Mouse (Mus musculus): ENCODE measurements around the gene Igdcc4. TPM values are rescaled to one million over a fixed set of nuclear protein-coding genes. Genes with fewer than 3 reads are reported as not detected.

The Igdcc4 gene
- polyA plus RNA-seq, 1 experiment: 0.08 TPM

DNA sequence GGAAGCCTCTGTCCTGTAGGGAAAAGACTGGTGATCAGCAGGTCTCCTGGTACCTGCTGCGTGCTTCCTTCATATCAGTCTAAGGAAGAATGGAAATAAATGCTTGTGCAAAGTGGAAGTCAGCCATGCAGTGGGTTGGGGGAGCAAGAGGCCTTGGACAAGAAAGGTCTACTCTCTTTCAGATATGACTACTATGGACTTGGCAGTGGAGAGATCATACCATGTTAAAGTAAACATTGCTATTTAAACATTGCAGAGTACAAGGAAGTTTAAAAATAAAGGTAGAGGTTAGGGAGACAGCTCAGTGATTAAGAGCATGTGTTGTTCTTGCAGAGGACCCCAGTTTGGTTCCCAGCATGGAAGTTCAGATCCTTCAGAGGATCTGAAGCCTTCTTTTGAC is 6.6 kb downstream of the Igdcc4 start:
- Histone ChIP-seq H3K4me3 (replicated peaks) (no peak overlapping the region), H3K36me3 (replicated peaks; ENCODE audit: low read length) (no peaks in the 10 kb centered on the region), H3K9me3 (no peaks in the 10 kb centered on the region), H3K4me1 (peaks cover 5% of the 10 kb centered on the region; the same call in 1 of the 2 replicates), H3K27me3 (replicated peaks) (peaks cover 79% of the 10 kb centered on the region)
- TF ChIP-seq FLI1 (IDR thresholded peaks at IDR 0.05; ENCODE audit: low read length) (no peak), GATA1 (IDR thresholded peaks at IDR 0.05; ENCODE audit: borderline replicate concordance, low read length) (no peak)

- Histone ChIP-seq H3K4me1 (peaks cover 15% of the 10 kb centered on the region), H3K27me3 (replicated peaks) (peaks cover 79% of the 10 kb centered on the region), H3K36me3 (replicated peaks; ENCODE audit: low read length) (no peaks in the 10 kb centered on the region), H3K4me3 (replicated peaks) (no peak overlapping the region), H3K9me3 (peaks cover 9% of the 10 kb centered on the region)
- TF ChIP-seq FLI1 (IDR thresholded peaks at IDR 0.05; ENCODE audit: low read length): no peak
- TF ChIP-seq GATA1 (IDR thresholded peaks at IDR 0.05; ENCODE audit: borderline replicate concordance, low read length): no peak
Measured at GRCm38 (mm10) chr9:65109132-65110072, 8.1 kb downstream of the Igdcc4 start.

GRCm38 (mm10) chr9:65111698-65112097 is 10.4 kb downstream of the Igdcc4 start:
- H3K27me3 ChIP-seq (replicated peaks): peaks cover 85% of the 10 kb centered on the region
- peaks cover 9% of the 10 kb centered on the region for H3K9me3 ChIP-seq
- H3K4me1 ChIP-seq: peaks cover 15% of the 10 kb centered on the region
- TF ChIP-seq GATA1 (IDR thresholded peaks at IDR 0.05; ENCODE audit: borderline replicate concordance, low read length) (no peak), FLI1 (IDR thresholded peaks at IDR 0.05; ENCODE audit: low read length) (no peak)
- no peaks in the 10 kb centered on the region for H3K36me3 ChIP-seq (replicated peaks; ENCODE audit: low read length)
- H3K4me3 ChIP-seq (replicated peaks): no peak overlapping the region

DNA sequence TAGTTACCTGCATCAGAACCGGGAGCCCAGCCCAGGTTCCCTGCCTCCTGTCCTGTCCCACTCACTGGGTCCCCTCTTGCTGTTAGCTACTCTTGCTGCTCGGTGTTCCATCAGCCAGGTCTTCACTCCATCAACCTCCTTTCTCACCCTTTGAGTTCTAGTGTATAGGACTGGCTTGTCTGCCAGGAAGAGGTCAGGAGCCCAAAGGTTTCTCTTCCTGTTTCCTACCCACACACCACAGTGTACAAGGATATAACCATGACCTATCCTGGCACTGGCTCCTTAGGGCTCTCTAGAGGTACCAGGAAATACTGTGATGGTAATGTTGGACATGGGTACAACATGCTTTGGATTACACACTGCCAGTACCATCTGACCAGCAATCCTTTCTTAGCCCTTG is 12.4 kb downstream of the Igdcc4 start:
- peak overlapping the region; percentile 2 for H3K4me3 ChIP-seq (replicated peaks)
- peaks cover 15% of the 10 kb centered on the region for H3K4me1 ChIP-seq
- no peaks in the 10 kb centered on the region for H3K36me3 ChIP-seq (replicated peaks; ENCODE audit: low read length)
- H3K9me3 ChIP-seq: peaks cover 9% of the 10 kb centered on the region
- TF ChIP-seq GATA1 (IDR thresholded peaks at IDR 0.05; ENCODE audit: borderline replicate concordance, low read length): no peak
- H3K27me3 ChIP-seq (replicated peaks): peaks cover 83% of the 10 kb centered on the region

- Histone ChIP-seq H3K36me3 (replicated peaks; ENCODE audit: low read length) (no peaks in the 10 kb centered on the region), H3K27me3 (replicated peaks) (peaks cover 80% of the 10 kb centered on the region), H3K4me1 (peaks cover 12% of the 10 kb centered on the region; the same call in 1 of the 2 replicates), H3K4me3 (replicated peaks) (no peak overlapping the region), H3K9me3 (peaks cover 9% of the 10 kb centered on the region)
- no peak for TF ChIP-seq FLI1 (IDR thresholded peaks at IDR 0.05; ENCODE audit: low read length)
- TF ChIP-seq GATA1 (IDR thresholded peaks at IDR 0.05; ENCODE audit: borderline replicate concordance, low read length): no peak
Measured at GRCm38 (mm10) chr9:65115891-65116290, 14.6 kb downstream of the Igdcc4 start.

GRCm38 (mm10) chr9:65117516-65117915 is 16.2 kb downstream of the Igdcc4 start:
- Histone ChIP-seq H3K36me3 (replicated peaks; ENCODE audit: low read length) (no peaks in the 10 kb centered on the region), H3K27me3 (replicated peaks) (peaks cover 81% of the 10 kb centered on the region), H3K4me3 (replicated peaks) (no peak overlapping the region), H3K4me1 (peaks cover 25% of the 10 kb centered on the region), H3K9me3 (peaks cover 9% of the 10 kb centered on the region)
- no peak for TF ChIP-seq FLI1 (IDR thresholded peaks at IDR 0.05; ENCODE audit: low read length)

GRCm38 (mm10) chr9:65120935-65121334 is 19.6 kb downstream of the Igdcc4 start:
- no peak overlapping the region for H3K4me3 ChIP-seq (replicated peaks)
- H3K4me1 ChIP-seq: peaks cover 26% of the 10 kb centered on the region
- no peaks in the 10 kb centered on the region for H3K36me3 ChIP-seq (replicated peaks; ENCODE audit: low read length)
- no peaks in the 10 kb centered on the region for H3K9me3 ChIP-seq
- TF ChIP-seq GATA1 (IDR thresholded peaks at IDR 0.05; ENCODE audit: borderline replicate concordance, low read length) (no peak), FLI1 (IDR thresholded peaks at IDR 0.05; ENCODE audit: low read length) (no peak)
- H3K27me3 ChIP-seq (replicated peaks): peaks cover 83% of the 10 kb centered on the region

DNA sequence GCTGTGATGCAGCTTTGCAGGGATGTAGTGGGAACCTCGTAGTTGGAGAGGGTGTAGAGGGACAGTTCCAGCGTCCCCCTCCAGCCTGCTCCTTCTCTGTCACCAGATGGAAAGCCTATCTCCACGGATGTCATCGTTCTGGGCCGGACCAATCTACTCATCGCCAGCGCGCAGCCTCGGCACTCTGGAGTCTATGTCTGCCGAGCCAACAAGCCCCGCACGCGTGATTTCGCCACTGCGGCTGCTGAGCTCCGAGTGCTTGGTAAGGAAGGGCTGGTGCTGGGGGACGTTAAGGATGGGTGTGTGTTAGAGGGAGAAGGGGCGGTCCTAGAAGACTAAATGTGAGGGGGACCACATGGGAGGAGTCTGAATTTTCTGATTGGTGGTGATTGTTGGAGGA is 21.3 kb downstream of the Igdcc4 start:
- Histone ChIP-seq H3K36me3 (replicated peaks; ENCODE audit: low read length) (no peaks in the 10 kb centered on the region), H3K27me3 (replicated peaks) (peaks cover 89% of the 10 kb centered on the region), H3K9me3 (no peaks in the 10 kb centered on the region), H3K4me1 (peaks cover 26% of the 10 kb centered on the region), H3K4me3 (replicated peaks) (peak overlapping the region; percentile 60)
- no peak for TF ChIP-seq GATA1 (IDR thresholded peaks at IDR 0.05; ENCODE audit: borderline replicate concordance, low read length)
- no peak for TF ChIP-seq FLI1 (IDR thresholded peaks at IDR 0.05; ENCODE audit: low read length)

DNA sequence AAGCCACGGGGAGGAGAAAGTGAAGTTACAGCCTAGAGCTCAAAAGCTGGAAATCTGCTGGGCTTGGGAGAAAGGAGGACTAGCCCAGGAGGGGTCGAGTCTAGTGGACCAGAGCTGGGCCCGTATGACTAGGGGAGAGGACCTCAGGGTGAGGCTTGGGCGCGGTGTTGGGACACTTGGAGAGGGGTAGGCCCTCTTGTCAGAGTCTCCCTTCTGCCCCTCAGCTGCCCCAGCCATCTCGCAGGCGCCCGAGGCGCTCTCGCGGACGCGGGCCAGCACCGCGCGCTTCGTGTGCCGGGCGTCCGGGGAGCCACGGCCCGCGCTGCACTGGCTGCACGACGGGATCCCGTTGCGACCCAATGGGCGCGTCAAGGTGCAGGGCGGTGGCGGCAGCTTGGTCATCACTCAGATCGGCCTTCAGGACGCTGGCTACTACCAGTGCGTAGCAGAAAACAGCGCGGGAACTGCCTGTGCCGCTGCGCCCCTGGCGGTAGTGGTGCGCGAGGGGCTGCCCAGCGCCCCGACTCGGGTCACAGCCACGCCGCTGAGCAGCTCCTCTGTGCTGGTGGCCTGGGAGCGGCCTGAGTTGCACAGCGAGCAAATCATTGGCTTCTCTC is 22.4 kb downstream of the Igdcc4 start:
- Histone ChIP-seq H3K4me1 (peaks cover 35% of the 10 kb centered on the region), H3K9me3 (no peaks in the 10 kb centered on the region), H3K27me3 (replicated peaks) (peaks cover 85% of the 10 kb centered on the region), H3K4me3 (replicated peaks) (peak overlapping the region; percentile 89), H3K36me3 (replicated peaks; ENCODE audit: low read length) (no peaks in the 10 kb centered on the region)
- TF ChIP-seq GATA1 (IDR thresholded peaks at IDR 0.05; ENCODE audit: borderline replicate concordance, low read length) (no peak), FLI1 (IDR thresholded peaks at IDR 0.05; ENCODE audit: low read length) (no peak)
